Comparison of ENCODE assay signal across 25 mouse cellular contexts in the genomic region with DNA sequence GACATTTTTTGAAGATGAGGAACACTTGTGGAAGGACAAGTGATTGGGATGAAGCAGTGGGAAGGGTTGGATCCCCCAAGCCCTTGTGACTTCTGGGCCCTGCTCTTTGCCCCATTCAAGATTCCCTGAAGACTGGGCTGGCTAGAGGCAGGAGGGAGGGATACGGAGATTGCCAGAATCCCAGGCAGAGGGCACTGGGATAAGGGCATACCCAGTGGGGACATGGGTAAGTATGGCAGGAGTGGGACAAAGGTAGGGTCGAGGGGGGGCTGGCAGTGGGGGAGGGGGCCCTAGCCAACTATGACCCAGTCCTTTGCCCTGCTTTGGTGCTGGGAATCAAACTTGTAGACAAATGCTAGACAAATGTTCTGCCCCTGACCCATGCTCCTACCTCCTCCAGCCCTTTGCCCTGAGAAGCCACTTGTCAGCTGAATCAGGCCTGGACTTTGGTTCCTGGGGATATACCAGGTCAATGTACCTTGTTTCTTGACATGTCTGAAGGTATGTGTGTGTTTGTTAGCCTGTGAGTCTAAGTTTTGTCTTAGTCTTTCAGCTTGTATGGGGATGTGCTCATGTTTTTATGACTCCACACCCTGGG. TPM values are rescaled to one million over a fixed set of nuclear protein-coding genes. Genes with fewer than 3 reads are reported as not detected.
DNase-seq lines count a peak whose midpoint lies in the region; ATAC-seq and TF ChIP-seq lines count a peak whose summit lies in the region.
"Had no signal": no experiment of that assay in that cellular context is flagged by ENCODE, and none has a peak within 500 bp of the region (broad histone marks: within the 10 kb centered on the region; RNA-seq: fewer than 3 reads in every experiment).

No protein-coding gene starts in this region.

- H3K9me3 ChIP-seq in forebrain, embryonic 14.5 days (replicated peaks; ENCODE audit: control insufficient read depth, low read length), result no peaks in the 10 kb centered on the region
- H3K9me3 ChIP-seq in forebrain, embryonic 15.5 days, result no peaks in the 10 kb centered on the region
- no peaks in the 10 kb centered on the region for H3K9me3 ChIP-seq in kidney, embryonic 16.5 days (ENCODE audit: low read length)
- no peaks in the 10 kb centered on the region for H3K9me3 ChIP-seq in midbrain, embryonic 11.5 days (ENCODE audit: control insufficient read depth, low read length)
- H3K9me3 ChIP-seq in midbrain, embryonic 10.5 days (replicated peaks), result no peaks in the 10 kb centered on the region
- H3K9me3 ChIP-seq: embryonic facial prominence, embryonic 12.5 days; forebrain, embryonic 13.5 days; hindbrain, embryonic 15.5 days; limb, embryonic 10.5 days; liver, embryonic 13.5 days had no signal

- no peak for TF ChIP-seq CTCF in small intestine, adult 2 months (IDR thresholded peaks at IDR 0.05; ENCODE audit: extremely low read depth, insufficient read length, insufficient replicate concordance, low read depth, low read length)

- no peaks in the 10 kb centered on the region for H3K27me3 ChIP-seq in forebrain, embryonic 14.5 days (replicated peaks; ENCODE audit: control insufficient read depth, insufficient read depth, low read length)
- no peaks in the 10 kb centered on the region for H3K27me3 ChIP-seq in forebrain, embryonic 15.5 days
- H3K27me3 ChIP-seq in kidney, embryonic 16.5 days (ENCODE audit: insufficient read depth, low read length), result no peaks in the 10 kb centered on the region
- no peaks in the 10 kb centered on the region for H3K27me3 ChIP-seq in midbrain, embryonic 11.5 days (ENCODE audit: control insufficient read depth, insufficient read depth, low read length)
- peaks cover 34% of the 10 kb centered on the region for H3K27me3 ChIP-seq in midbrain, embryonic 10.5 days (ENCODE audit: low read depth, poor library complexity, severe bottlenecking)
- no peaks in the 10 kb centered on the region for H3K27me3 ChIP-seq in small intestine, adult 2 months (ENCODE audit: control insufficient read depth, insufficient read depth, low read length)
- H3K27me3 ChIP-seq: embryonic facial prominence, embryonic 12.5 days; hindbrain, embryonic 15.5 days had no signal

- H3K27ac ChIP-seq in forebrain, embryonic 14.5 days (ENCODE audit: low read depth, low read length), result no peak overlapping the region
- H3K27ac ChIP-seq in forebrain, embryonic 15.5 days (replicated peaks), result no peak overlapping the region
- no peak overlapping the region for H3K27ac ChIP-seq in kidney, embryonic 16.5 days (ENCODE audit: low read length)
- H3K27ac ChIP-seq in midbrain, embryonic 11.5 days (ENCODE audit: low read depth, low read length), result no peak overlapping the region
- H3K27ac ChIP-seq in midbrain, embryonic 10.5 days (replicated peaks), result no peak overlapping the region
- H3K27ac ChIP-seq in small intestine, adult 2 months (ENCODE audit: insufficient read depth, low read depth, low read length), result peak overlapping the region; percentile 46; the same call in 1 of the 2 replicates
- H3K27ac ChIP-seq: embryonic facial prominence, embryonic 12.5 days; forebrain, embryonic 13.5 days; hindbrain, embryonic 15.5 days; kidney, postnatal 0 days; limb, embryonic 10.5 days had no signal

- no peak for TF ChIP-seq POLR2A in small intestine, adult 2 months (IDR thresholded peaks at IDR 0.05; ENCODE audit: low read depth, low read length)

- no peak overlapping the region for H3K4me3 ChIP-seq in forebrain, embryonic 14.5 days (ENCODE audit: low read depth, low read length)
- H3K4me3 ChIP-seq in forebrain, embryonic 15.5 days, result no peak overlapping the region
- H3K4me3 ChIP-seq in kidney, embryonic 16.5 days (ENCODE audit: low read length), result no peak overlapping the region
- no peak overlapping the region for H3K4me3 ChIP-seq in midbrain, embryonic 11.5 days (ENCODE audit: low read depth, low read length)
- H3K4me3 ChIP-seq in midbrain, embryonic 10.5 days, result no peak overlapping the region
- H3K4me3 ChIP-seq in small intestine, adult 2 months (ENCODE audit: low read depth, low read length), result no peak overlapping the region
- H3K4me3 ChIP-seq: embryonic facial prominence, embryonic 12.5 days; erythroblast, embryonic 14.5 days; forebrain, embryonic 13.5 days; hindbrain, embryonic 15.5 days; limb, embryonic 10.5 days; liver, embryonic 13.5 days had no signal

- peaks cover 18% of the 10 kb centered on the region for H3K36me3 ChIP-seq in forebrain, embryonic 14.5 days (ENCODE audit: control insufficient read depth, insufficient read depth, low read length)
- H3K36me3 ChIP-seq in forebrain, embryonic 15.5 days, result peaks cover 15% of the 10 kb centered on the region; the same call in 1 of the 2 replicates
- H3K36me3 ChIP-seq in kidney, embryonic 16.5 days (ENCODE audit: insufficient read depth, low read length), result peaks cover 6% of the 10 kb centered on the region
- no peaks in the 10 kb centered on the region for H3K36me3 ChIP-seq in midbrain, embryonic 11.5 days (ENCODE audit: control insufficient read depth, insufficient read depth, low read length)
- peaks cover 18% of the 10 kb centered on the region for H3K36me3 ChIP-seq in midbrain, embryonic 10.5 days
- peaks cover 12% of the 10 kb centered on the region for H3K36me3 ChIP-seq in small intestine, adult 2 months (ENCODE audit: control insufficient read depth, insufficient read depth, low read length)

- ATAC-seq in forebrain, embryonic 14.5 days, result no peak
- ATAC-seq in forebrain, embryonic 15.5 days (replicated peaks), result no peak
- ATAC-seq in kidney, embryonic 16.5 days (ENCODE audit: low FRiP score, low TSS enrichment), result no peak
- no peak for ATAC-seq in midbrain, embryonic 11.5 days (ENCODE audit: low FRiP score)
- ATAC-seq: forebrain, embryonic 13.5 days had no signal

- H3K9ac ChIP-seq in forebrain, embryonic 14.5 days (ENCODE audit: low read length), result 0 out of 2 replicates have a peak overlapping the region, but pooled peaks have one; percentile 1
- no peak overlapping the region for H3K9ac ChIP-seq in forebrain, embryonic 15.5 days (replicated peaks)
- no peak overlapping the region for H3K9ac ChIP-seq in kidney, embryonic 16.5 days (replicated peaks; ENCODE audit: low read length)
- H3K9ac ChIP-seq in midbrain, embryonic 11.5 days (ENCODE audit: low read length), result no peak overlapping the region
- H3K9ac ChIP-seq: embryonic facial prominence, embryonic 12.5 days; hindbrain, embryonic 15.5 days had no signal

- no peak for DNase-seq in forebrain, embryonic 14.5 days (ENCODE audit: low spot score)
- DNase-seq in kidney, adult 18-20 months, result peak; percentile 59
- peak; percentile 67 for DNase-seq in midbrain, embryonic 11.5 days (ENCODE audit: low spot score, missing footprints)
- DNase-seq in midbrain, embryonic 10.5 days (ENCODE audit: low spot score), result no peak
- no peak for DNase-seq in layer of hippocampus, adult 11-12 months (ENCODE audit: low spot score)
- DNase-seq: cerebellum, adult 8-10 months; heart, postnatal 36 days; liver, embryonic 13.5 days; midbrain, embryonic 14.5 days; thymus, postnatal 25 days had no signal

- 59% methylated on average over 2 of the region's 2 CpGs for WGBS in forebrain, embryonic 14.5 days
- 66% methylated on average over 2 of the region's 2 CpGs for WGBS in forebrain, embryonic 15.5 days
- 88% methylated on average over 2 of the region's 2 CpGs for WGBS in kidney, embryonic 16.5 days
- 71% methylated on average over 2 of the region's 2 CpGs for WGBS in midbrain, embryonic 11.5 days
- WGBS in midbrain, embryonic 10.5 days, result 75% methylated on average over 2 of the region's 2 CpGs
- 72% methylated on average over 2 of the region's 2 CpGs for WGBS in small intestine, adult 2 months

- no peak overlapping the region for H3K4me2 ChIP-seq in forebrain, embryonic 14.5 days (ENCODE audit: low read length)
- H3K4me2 ChIP-seq in forebrain, embryonic 15.5 days (replicated peaks), result no peak overlapping the region
- no peak overlapping the region for H3K4me2 ChIP-seq in kidney, embryonic 16.5 days (replicated peaks; ENCODE audit: low read depth, low read length)
- H3K4me2 ChIP-seq in midbrain, embryonic 11.5 days, result no peak overlapping the region
- H3K4me2 ChIP-seq: hindbrain, embryonic 15.5 days; liver, embryonic 13.5 days had no signal

- H3K4me1 ChIP-seq in forebrain, embryonic 14.5 days (ENCODE audit: control insufficient read depth, insufficient read depth, low read length), result peaks cover 14% of the 10 kb centered on the region
- peaks cover 36% of the 10 kb centered on the region for H3K4me1 ChIP-seq in forebrain, embryonic 15.5 days
- peaks cover 34% of the 10 kb centered on the region for H3K4me1 ChIP-seq in kidney, embryonic 16.5 days (ENCODE audit: insufficient read depth, low read length)
- H3K4me1 ChIP-seq in midbrain, embryonic 11.5 days (ENCODE audit: control insufficient read depth, insufficient read depth, low read length), result peaks cover 7% of the 10 kb centered on the region
- H3K4me1 ChIP-seq in midbrain, embryonic 10.5 days, result peaks cover 40% of the 10 kb centered on the region
- H3K4me1 ChIP-seq in small intestine, adult 2 months (ENCODE audit: control insufficient read depth, insufficient read depth, insufficient read length, low read length), result peaks cover 51% of the 10 kb centered on the region

RNA-seq across cellular contexts. Expression of a gene that starts 6.6 kb away (rescaled TPM):
- polyA plus RNA-seq in forebrain, embryonic 14.5 days (2014; fragmentation: Nextera tagmentation; extraction: Ambion mirVana), result 5.3 and 8.3 TPM in 2 replicates
- 15.4 and 16.1 TPM in 2 replicates for polyA plus RNA-seq in forebrain, embryonic 15.5 days (2015; fragmentation: Nextera tagmentation; extraction: Ambion mirVana)
- 11.2 and 11.9 TPM in 2 replicates for polyA plus RNA-seq in kidney, embryonic 16.5 days (2015; fragmentation: Nextera tagmentation; extraction: Ambion mirVana)
- polyA plus RNA-seq in midbrain, embryonic 11.5 days (2014; fragmentation: Nextera tagmentation; extraction: Ambion mirVana), result 1.7 and 2.3 TPM in 2 replicates
- polyA plus RNA-seq in midbrain, embryonic 10.5 days (2016; fragmentation: Nextera tagmentation; extraction: Ambion mirVana), result 4.7 and 7.0 TPM in 2 replicates
- 56.9 and 186 TPM in 2 replicates for polyA plus RNA-seq in small intestine, adult 2 months (2012; rRNA removed)

RNA-seq across cellular contexts. Expression of a gene that starts 20.7 kb away (rescaled TPM):
- polyA plus RNA-seq in forebrain, embryonic 14.5 days (2014; fragmentation: Nextera tagmentation; extraction: Ambion mirVana), result not detected in 2 replicates
- 0.39 and 0.60 TPM in 2 replicates for polyA plus RNA-seq in forebrain, embryonic 15.5 days (2015; fragmentation: Nextera tagmentation; extraction: Ambion mirVana)
- polyA plus RNA-seq in kidney, embryonic 16.5 days (2015; fragmentation: Nextera tagmentation; extraction: Ambion mirVana), result 0.65 and 1.0 TPM in 2 replicates
- 0.18 and 0.22 TPM in 2 replicates for polyA plus RNA-seq in midbrain, embryonic 11.5 days (2014; fragmentation: Nextera tagmentation; extraction: Ambion mirVana)
- polyA plus RNA-seq in midbrain, embryonic 10.5 days (2016; fragmentation: Nextera tagmentation; extraction: Ambion mirVana), result 0.31 and 0.37 TPM in 2 replicates
- 3.8 TPM in 1 of 2 replicates, not detected in the other for polyA plus RNA-seq in small intestine, adult 2 months (2012; rRNA removed)
- polyA plus RNA-seq: C2C12; erythroblast, embryonic 14.5 days; gonadal fat pad, adult 2 months; liver, embryonic 13.5 days; lung, embryonic 16.5 days; testis, adult 2 months had no signal

RNA-seq across cellular contexts. Expression of a gene that starts 22.4 kb away (rescaled TPM):
- not detected in 2 replicates for polyA plus RNA-seq in forebrain, embryonic 14.5 days (2014; fragmentation: Nextera tagmentation; extraction: Ambion mirVana)
- not detected in 2 replicates for polyA plus RNA-seq in forebrain, embryonic 15.5 days (2015; fragmentation: Nextera tagmentation; extraction: Ambion mirVana)
- polyA plus RNA-seq in kidney, embryonic 16.5 days (2015; fragmentation: Nextera tagmentation; extraction: Ambion mirVana), result 1.4 TPM in 1 of 2 replicates, not detected in the other
- not detected in 2 replicates for polyA plus RNA-seq in midbrain, embryonic 11.5 days (2014; fragmentation: Nextera tagmentation; extraction: Ambion mirVana)
- not detected in 2 replicates for polyA plus RNA-seq in midbrain, embryonic 10.5 days (2016; fragmentation: Nextera tagmentation; extraction: Ambion mirVana)
- 0.48 and 0.84 TPM in 2 replicates for polyA plus RNA-seq in small intestine, adult 2 months (2012; rRNA removed)
- polyA plus RNA-seq: erythroblast, embryonic 14.5 days; forebrain, embryonic 13.5 days; gonadal fat pad, adult 2 months; heart, embryonic 14.5 days; hindbrain, embryonic 15.5 days; kidney, postnatal 0 days; limb, embryonic 10.5 days; midbrain, embryonic 14.5 days; neural tube, embryonic 14.5 days had no signal

Comparison
In these comparisons a context has a peak if more than half of its experiments do, and no peak if none do; other contexts are left out.
1. DNase-seq: peak in kidney, adult 18-20 months (single experiment) and midbrain, embryonic 11.5 days (single experiment); none in forebrain, embryonic 14.5 days (single experiment), midbrain, embryonic 10.5 days (single experiment) and layer of hippocampus, adult 11-12 months (single experiment).